Mouse (Mus musculus) hindbrain, embryonic 11.5 days (tissue): ENCODE measurements around the gene Hoxb1. TPM values are rescaled to one million over a fixed set of nuclear protein-coding genes. Genes with fewer than 3 reads are reported as not detected.

Experiments used
- ATAC-seq: fragments of 200-750 bp; cut with Nextera tagmentation; 2 replicates; pipeline ENCODE4 v1.8.0; 2017; ENCODE audit warnings: mild to moderate bottlenecking, moderate TSS enrichment, moderate library complexity; ENCODE audit not compliant: low FRiP score
- DNase-seq: peaks from one replicate; pipeline ENCODE4 v3.0.0-alpha.2; 2015; ENCODE audit warnings: low spot score
- H3K27ac ChIP-seq: fragments of 300-500 bp; sonication (generic); 2 replicates; pipeline ENCODE4 v1.5.1; 2014; ENCODE audit warnings: mild to moderate bottlenecking, low read depth, low read length
- H3K27me3 ChIP-seq: fragments of 300-500 bp; sonication (generic); 2 replicates; pipeline ENCODE4 v1.6.1; 2014; ENCODE audit warnings: mild to moderate bottlenecking, low read length, moderate library complexity, mixed read lengths; ENCODE audit not compliant: control insufficient read depth, insufficient read depth
- H3K36me3 ChIP-seq: fragments of 300-500 bp; sonication (generic); 2 replicates; pipeline ENCODE4 v1.6.1; 2014; ENCODE audit warnings: mild to moderate bottlenecking, low read length, moderate library complexity, mixed read lengths; ENCODE audit not compliant: control insufficient read depth, insufficient read depth
- H3K4me1 ChIP-seq: fragments of 300-500 bp; sonication (generic); replicated peaks from 2 replicates; pipeline ENCODE4 v1.6.1; 2014; ENCODE audit warnings: low read length, mixed read lengths; ENCODE audit not compliant: control insufficient read depth, insufficient read depth
- H3K4me2 ChIP-seq: fragments of 300-500 bp; sonication (generic); replicated peaks from 2 replicates; pipeline ENCODE4 v1.6.1; 2014; ENCODE audit warnings: mild to moderate bottlenecking, low read depth, low read length
- H3K4me3 ChIP-seq: fragments of 300-500 bp; sonication (generic); 2 replicates; pipeline ENCODE4 v1.5.1; 2014; ENCODE audit warnings: low read depth, low read length
- H3K9ac ChIP-seq: fragments of 300-500 bp; sonication (generic); 2 replicates; pipeline ENCODE4 v1.6.1; 2014; ENCODE audit warnings: low read depth, low read length
- H3K9me3 ChIP-seq: fragments of 300-500 bp; sonication (generic); 2 replicates; pipeline ENCODE4 v1.6.1; 2016; ENCODE audit warnings: low read length; ENCODE audit not compliant: control insufficient read depth
- WGBS: fragments of 180-500 bp; shearing (Covaris S2); extraction: QIAGEN DNeasy Blood & Tissue Kit; methylation state at CpG from one replicate; pipeline ENCODE4 v1.1.7; 2014; 5-methylcytosine and 5-hydroxymethylcytosine counted together
- polyA plus RNA-seq: library from polyadenylated mRNA; unstranded; fragments of >200 nt; fragmentation: Nextera tagmentation; extraction: Ambion mirVana; gene quantifications from 2 replicates; pipeline ENCODE4 v1.2.1, GENCODE M21; 2014

The Hoxb1 gene
- polyA plus RNA-seq, 1 experiment from 2014 or later = 7.3 TPM

- WGBS = 2% methylated on average over 42 of the region's 56 CpGs
- DNase-seq (peak; percentile 62), ATAC-seq (no peak)
- no peaks in the 10 kb centered on the region for H3K9me3 ChIP-seq
- H3K9ac ChIP-seq = peak overlapping the region; percentile 93
- H3K4me3 ChIP-seq = peak overlapping the region; percentile 56
- H3K4me1 ChIP-seq = peaks cover 8% of the 10 kb centered on the region; the same call in 1 of the 2 replicates
- peak overlapping the region; percentile 98 for H3K27ac ChIP-seq
- peak overlapping the region; percentile 79 for H3K4me2 ChIP-seq
- H3K36me3 ChIP-seq = no peaks in the 10 kb centered on the region
- peaks cover 66% of the 10 kb centered on the region for H3K27me3 ChIP-seq
These were observed 20.2 kb upstream of the Hoxb1 start for GRCm38 (mm10) chr11:96345220-96345892.

GRCm38 (mm10) chr11:96345893-96346806 lies 19.4 kb upstream of the Hoxb1 start:
- peaks cover 71% of the 10 kb centered on the region for H3K27me3 ChIP-seq
- peak overlapping the region; percentile 79 for H3K4me2 ChIP-seq
- H3K9ac ChIP-seq = peak overlapping the region; percentile 93
- H3K9me3 ChIP-seq = no peaks in the 10 kb centered on the region
- peak overlapping the region; percentile 98 for H3K27ac ChIP-seq
- DNase-seq = peak; percentile 70
- H3K4me1 ChIP-seq = peaks cover 9% of the 10 kb centered on the region; the same call in 1 of the 2 replicates
- no peak for ATAC-seq
- no peaks in the 10 kb centered on the region for H3K36me3 ChIP-seq
- peak overlapping the region; percentile 56 for H3K4me3 ChIP-seq
- 2% methylated on average over 45 of the region's 45 CpGs for WGBS

DNA sequence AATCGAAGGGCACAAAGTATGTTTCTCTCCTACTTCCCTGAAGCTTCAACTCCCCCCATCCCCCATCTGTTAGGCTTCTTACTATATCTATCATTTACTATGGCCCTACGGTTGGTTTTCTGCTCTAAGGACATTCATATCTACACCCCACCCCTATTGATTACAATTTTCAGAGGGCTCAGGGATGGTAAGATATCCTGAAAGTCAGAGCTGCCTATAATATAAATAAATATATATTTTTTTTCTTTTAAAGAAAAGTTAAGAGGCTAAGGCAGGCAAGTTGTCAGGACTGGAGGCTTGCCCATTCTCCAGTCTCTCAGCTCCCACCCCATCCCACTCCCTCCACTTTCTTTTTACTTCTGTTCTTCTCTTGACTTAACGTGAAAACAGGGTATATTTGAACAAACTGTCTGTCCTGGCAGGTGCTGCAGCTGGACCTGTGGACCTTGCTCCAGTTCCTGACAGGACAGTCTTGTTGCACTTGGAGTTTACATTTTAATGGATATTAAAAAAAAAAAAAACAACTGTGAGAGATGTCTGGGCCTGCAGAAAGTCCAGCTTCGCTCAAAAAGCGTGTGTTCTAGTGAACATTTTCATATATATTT lies 18.5 kb upstream of the Hoxb1 start:
- no peaks in the 10 kb centered on the region for H3K36me3 ChIP-seq
- DNase-seq (peak; percentile 42), ATAC-seq (no peak)
- H3K9me3 ChIP-seq = no peaks in the 10 kb centered on the region
- H3K4me2 ChIP-seq = peak overlapping the region; percentile 79
- WGBS = 31% methylated on average over 5 of the region's 5 CpGs
- no peak overlapping the region for H3K4me3 ChIP-seq
- peaks cover 73% of the 10 kb centered on the region for H3K27me3 ChIP-seq
- H3K9ac ChIP-seq = peak overlapping the region; percentile 31; the same call in 1 of the 2 replicates
- H3K27ac ChIP-seq = peak overlapping the region; percentile 98
- peaks cover 10% of the 10 kb centered on the region; the same call in 1 of the 2 replicates for H3K4me1 ChIP-seq

DNA sequence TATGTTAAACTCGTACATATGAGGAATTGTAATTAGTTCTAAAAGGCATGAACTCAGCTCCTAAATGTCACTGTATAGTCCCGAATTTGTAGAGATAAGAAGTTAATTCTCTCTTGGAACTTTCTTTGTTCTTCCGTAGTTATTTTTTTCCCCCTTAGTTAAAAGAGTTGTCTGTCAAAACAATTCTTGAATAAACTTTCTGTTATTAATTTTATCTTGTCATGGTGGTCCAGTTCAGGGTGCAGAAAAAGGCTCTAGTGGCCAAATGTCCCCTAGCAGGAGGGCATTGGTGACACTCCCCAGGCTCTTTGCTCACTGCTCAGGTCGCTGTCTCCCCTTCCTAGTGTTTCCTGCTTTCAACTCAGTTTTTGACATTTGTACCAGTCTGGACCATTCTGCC lies 17.8 kb upstream of the Hoxb1 start:
- DNase-seq (no peak), ATAC-seq (no peak)
- H3K9me3 ChIP-seq = no peaks in the 10 kb centered on the region
- H3K4me1 ChIP-seq = peaks cover 10% of the 10 kb centered on the region; the same call in 1 of the 2 replicates
- H3K4me2 ChIP-seq = peak overlapping the region; percentile 50
- H3K9ac ChIP-seq = peak overlapping the region; percentile 67; the same call in 1 of the 2 replicates
- H3K4me3 ChIP-seq = peak overlapping the region; percentile 39
- peaks cover 69% of the 10 kb centered on the region for H3K27me3 ChIP-seq
- H3K27ac ChIP-seq = peak overlapping the region; percentile 98
- H3K36me3 ChIP-seq = no peaks in the 10 kb centered on the region
- 5% methylated on average over 4 of the region's 4 CpGs for WGBS

DNA sequence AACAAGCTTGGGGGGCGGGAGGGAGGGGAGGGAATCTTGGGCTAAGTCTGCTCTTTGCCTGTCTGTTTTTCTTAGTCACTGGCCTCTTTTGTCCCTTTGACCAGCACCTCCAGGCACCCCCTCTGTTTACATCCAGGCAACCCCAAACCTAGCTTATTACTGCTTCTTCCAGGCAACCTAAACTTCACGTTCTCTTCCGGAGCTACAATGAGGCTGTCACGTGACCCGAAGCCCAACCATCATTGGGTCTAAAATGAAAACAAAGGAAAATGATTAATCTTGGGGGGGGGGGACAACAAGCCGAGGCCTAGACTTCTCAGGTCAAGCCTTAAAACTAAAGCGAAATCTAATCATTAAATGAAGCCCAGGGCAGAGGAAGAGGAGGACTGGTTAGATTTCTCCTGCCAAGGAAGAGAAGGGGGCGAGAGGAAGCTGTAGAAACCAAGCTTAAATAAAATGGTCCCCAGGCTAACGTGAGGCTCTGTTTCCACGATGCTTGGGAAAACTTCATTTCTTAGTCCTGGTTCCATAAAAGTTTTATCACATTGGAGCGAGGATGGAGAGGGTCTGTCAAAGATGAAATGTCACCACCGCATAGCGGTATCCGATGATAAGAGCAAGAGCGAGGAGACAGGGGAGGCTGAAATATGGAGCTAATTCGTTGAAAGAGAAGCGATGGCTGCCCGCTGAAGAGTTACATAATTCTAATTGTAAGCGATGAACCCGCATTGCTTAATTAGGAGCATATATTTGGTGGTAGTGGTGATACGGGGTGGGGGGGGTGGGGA lies 17.2 kb upstream of the Hoxb1 start:
- Histone ChIP-seq H3K27me3 (peaks cover 67% of the 10 kb centered on the region), H3K4me2 (peak overlapping the region; percentile 50), H3K36me3 (no peaks in the 10 kb centered on the region), H3K27ac (peak overlapping the region; percentile 98), H3K9me3 (no peaks in the 10 kb centered on the region), H3K4me3 (peak overlapping the region; percentile 39), H3K4me1 (peaks cover 10% of the 10 kb centered on the region; the same call in 1 of the 2 replicates), H3K9ac (peak overlapping the region; percentile 67)
- DNase-seq = peak; percentile 74
- 4% methylated on average over 21 of the region's 21 CpGs for WGBS
- ATAC-seq = no peak

DNA sequence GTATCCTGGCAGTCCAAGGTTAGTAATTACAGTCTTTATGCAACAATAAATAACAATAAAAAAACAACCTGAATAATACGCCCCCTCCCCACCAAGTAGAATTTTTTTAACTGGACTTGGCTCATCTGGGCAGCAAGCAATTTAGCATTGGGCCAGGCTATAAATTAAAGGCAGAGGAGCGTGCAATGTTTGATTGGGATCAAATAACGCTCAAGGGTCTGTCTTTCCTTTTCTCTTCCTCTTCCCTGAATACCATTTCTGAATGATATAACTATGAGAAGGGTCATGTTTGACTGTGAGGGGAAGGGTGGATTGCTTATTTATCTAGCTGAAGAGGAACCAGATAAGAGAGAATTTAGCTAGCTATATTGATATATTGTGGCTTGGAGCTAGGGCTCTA lies 16.6 kb upstream of the Hoxb1 start:
- DNase-seq (peak; percentile 37), ATAC-seq (no peak)
- peaks cover 63% of the 10 kb centered on the region for H3K27me3 ChIP-seq
- H3K4me3 ChIP-seq = peak overlapping the region; percentile 39
- no peaks in the 10 kb centered on the region for H3K36me3 ChIP-seq
- peaks cover 10% of the 10 kb centered on the region; the same call in 1 of the 2 replicates for H3K4me1 ChIP-seq
- H3K9me3 ChIP-seq = no peaks in the 10 kb centered on the region
- peak overlapping the region; percentile 50 for H3K4me2 ChIP-seq
- peak overlapping the region; percentile 67 for H3K9ac ChIP-seq
- peak overlapping the region; percentile 98 for H3K27ac ChIP-seq
- WGBS = 14% methylated on average over 3 of the region's 3 CpGs

- peak overlapping the region; percentile 67 for H3K9ac ChIP-seq
- H3K4me3 ChIP-seq = peak overlapping the region; percentile 39
- 1% methylated on average over 13 of the region's 14 CpGs for WGBS
- peaks cover 10% of the 10 kb centered on the region; the same call in 1 of the 2 replicates for H3K4me1 ChIP-seq
- DNase-seq (peak; percentile 78), ATAC-seq (0 out of 2 replicates have a peak, but pooled peaks have one; percentile 22)
- H3K9me3 ChIP-seq = no peaks in the 10 kb centered on the region
- H3K4me2 ChIP-seq = peak overlapping the region; percentile 50
- peaks cover 56% of the 10 kb centered on the region for H3K27me3 ChIP-seq
- no peaks in the 10 kb centered on the region for H3K36me3 ChIP-seq
- peak overlapping the region; percentile 98 for H3K27ac ChIP-seq
These were observed 15.8 kb upstream of the Hoxb1 start for GRCm38 (mm10) chr11:96349491-96350340.
